Mouse (Mus musculus): ENCODE measurements at regions not wholly inside any gene's neighbourhood (a gene's known extent, or its start where the extent isn't known, plus 50 kb on each side); places are given as distances from the start of the nearest gene placed in this dataset.

DNA sequence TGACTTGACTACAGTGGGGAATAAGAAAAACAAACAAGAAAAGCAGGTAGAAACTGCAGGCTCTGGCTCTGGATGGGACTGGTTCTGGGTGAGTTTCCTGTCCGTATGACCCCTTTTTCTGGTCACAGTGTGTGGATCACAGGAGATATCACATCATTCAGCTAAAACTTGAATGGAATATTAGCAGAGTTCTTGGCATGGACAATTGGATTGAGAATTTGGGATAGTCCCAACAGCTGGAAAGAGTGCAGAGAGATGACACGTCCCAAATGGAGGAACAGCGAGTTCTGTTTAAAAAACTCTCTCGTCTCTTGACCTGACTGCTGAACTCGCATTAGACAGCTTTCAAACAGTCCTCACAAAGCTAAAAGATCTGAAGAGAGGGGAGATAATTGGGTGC is 412.5 kb upstream of the Pmfbp1 start:
- WGBS, result 53% methylated on average over 5 of the region's 5 CpGs
- TF ChIP-seq POLR2A (IDR thresholded peaks at IDR 0.05; ENCODE audit: borderline replicate concordance, extremely low read depth, insufficient read depth, insufficient read length), result no peak

DNA sequence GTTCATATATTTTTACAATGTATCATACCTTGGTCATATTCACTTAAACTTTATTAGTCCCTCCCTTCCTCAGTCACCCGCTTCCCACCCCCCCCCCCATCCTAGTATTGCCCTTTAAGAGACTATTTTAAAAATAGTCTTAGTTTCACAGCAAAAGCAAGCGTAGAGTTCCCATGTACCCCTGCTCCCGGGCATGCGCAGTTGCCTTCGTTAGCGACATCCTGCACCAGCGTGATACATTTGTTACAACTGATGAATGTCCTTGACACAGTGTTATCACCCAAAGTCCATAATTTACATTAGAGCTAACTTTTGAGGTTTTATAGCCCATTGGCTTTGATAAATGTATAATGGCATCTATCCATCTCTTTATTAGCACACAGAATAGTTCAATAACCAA is 408.7 kb upstream of the Pmfbp1 start:
- TF ChIP-seq POLR2A (IDR thresholded peaks at IDR 0.05; ENCODE audit: borderline replicate concordance, extremely low read depth, insufficient read depth, insufficient read length), result no peak
- no peak for ATAC-seq (ENCODE audit: low FRiP score, low read depth)
- Histone ChIP-seq H3K4me1 (ENCODE audit: control insufficient read depth, insufficient read depth, low read length) (no peaks in the 10 kb centered on the region), H3K9me3 (ENCODE audit: control insufficient read depth, low read length) (peaks cover 3% of the 10 kb centered on the region; the same call in 1 of the 2 replicates), H3K27me3 (ENCODE audit: control insufficient read depth, insufficient read depth, low read length) (no peaks in the 10 kb centered on the region), H3K4me3 (replicated peaks; ENCODE audit: low read length) (no peak overlapping the region), H3K36me3 (ENCODE audit: control insufficient read depth, insufficient read depth, low read length) (no peaks in the 10 kb centered on the region), H3K27ac (replicated peaks; ENCODE audit: low read depth, low read length) (no peak overlapping the region), H3K9ac (ENCODE audit: low read depth, low read length, severe bottlenecking) (no peak overlapping the region), H3K4me2 (replicated peaks; ENCODE audit: low read depth, low read length, severe bottlenecking) (no peak overlapping the region)
- no peak for DNase-seq (ENCODE audit: low spot score)
- 84% methylated on average over 7 of the region's 7 CpGs for WGBS

More for the DNA sequence above, 412.5 kb upstream of the Pmfbp1 start:
- DNase-seq (ENCODE audit: low spot score) (no peak), ATAC-seq (ENCODE audit: low FRiP score, low read depth) (no peak)
- Histone ChIP-seq H3K9ac (ENCODE audit: low read depth, low read length, severe bottlenecking) (no peak overlapping the region), H3K27me3 (ENCODE audit: control insufficient read depth, insufficient read depth, low read length) (no peaks in the 10 kb centered on the region), H3K4me2 (replicated peaks; ENCODE audit: low read depth, low read length, severe bottlenecking) (no peak overlapping the region), H3K27ac (replicated peaks; ENCODE audit: low read depth, low read length) (no peak overlapping the region), H3K9me3 (ENCODE audit: control insufficient read depth, low read length) (peaks cover 9% of the 10 kb centered on the region; the same call in 1 of the 2 replicates), H3K4me3 (replicated peaks; ENCODE audit: low read length) (no peak overlapping the region), H3K36me3 (ENCODE audit: control insufficient read depth, insufficient read depth, low read length) (no peaks in the 10 kb centered on the region), H3K4me1 (ENCODE audit: control insufficient read depth, insufficient read depth, low read length) (no peaks in the 10 kb centered on the region)

DNA sequence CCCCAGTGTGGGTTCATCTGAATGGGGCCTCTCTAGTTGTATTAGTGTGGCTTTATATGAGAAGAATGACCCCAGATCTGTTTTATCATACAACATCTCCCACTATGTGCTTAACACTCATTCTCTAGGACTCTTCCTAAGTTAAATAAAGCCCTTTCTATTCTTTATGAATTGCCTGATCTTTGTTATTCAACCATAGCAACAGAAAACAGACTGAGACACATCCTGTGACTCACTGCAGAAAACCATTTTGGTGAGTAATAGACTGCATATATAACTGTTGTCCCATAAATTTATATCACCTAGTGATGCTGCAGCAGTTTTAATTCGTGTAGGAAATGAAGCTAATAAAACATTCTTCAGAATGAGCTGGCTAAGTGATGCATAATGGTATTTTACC is 406.0 kb upstream of the Pmfbp1 start:
- H3K4me1 ChIP-seq (ENCODE audit: control insufficient read depth, insufficient read depth, low read length), result 0 out of 2 replicates have a peak, but pooled peaks cover 4% of the 10 kb centered on the region
- no peaks in the 10 kb centered on the region for H3K27me3 ChIP-seq (ENCODE audit: control insufficient read depth, insufficient read depth, low read length)
- ATAC-seq (ENCODE audit: low FRiP score, low read depth) (no peak), DNase-seq (ENCODE audit: low spot score) (no peak)
- TF ChIP-seq POLR2A (IDR thresholded peaks at IDR 0.05; ENCODE audit: borderline replicate concordance, extremely low read depth, insufficient read depth, insufficient read length), result no peak
- 49% methylated on average over 1 of the region's 1 CpGs for WGBS
- no peak overlapping the region for H3K4me3 ChIP-seq (replicated peaks; ENCODE audit: low read length)
- H3K27ac ChIP-seq (replicated peaks; ENCODE audit: low read depth, low read length), result no peak overlapping the region
- no peak overlapping the region for H3K9ac ChIP-seq (ENCODE audit: low read depth, low read length, severe bottlenecking)
- H3K9me3 ChIP-seq (ENCODE audit: control insufficient read depth, low read length), result no peaks in the 10 kb centered on the region
- H3K4me2 ChIP-seq (replicated peaks; ENCODE audit: low read depth, low read length, severe bottlenecking), result no peak overlapping the region
- no peaks in the 10 kb centered on the region for H3K36me3 ChIP-seq (ENCODE audit: control insufficient read depth, insufficient read depth, low read length)

DNA sequence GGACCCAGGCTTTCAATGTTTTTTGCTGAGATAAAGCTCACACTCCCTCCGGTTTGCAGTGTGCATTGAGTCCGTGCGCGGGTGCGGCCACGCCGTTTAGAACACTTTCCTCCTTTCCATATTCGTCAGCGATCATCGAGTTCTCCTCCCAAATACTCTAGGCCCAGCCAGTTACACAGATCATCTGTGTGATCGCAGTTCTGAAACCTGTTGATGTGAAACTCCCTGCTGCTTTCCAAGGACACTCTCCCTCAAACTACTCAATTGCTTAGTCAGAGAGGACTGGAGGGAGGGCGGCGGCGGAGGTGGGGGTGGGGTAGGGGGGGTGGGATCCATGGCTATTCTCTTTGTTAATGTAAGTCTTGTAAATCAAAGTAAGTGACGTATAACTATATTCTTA is 394.2 kb upstream of the Pmfbp1 start:
- WGBS, result 91% methylated on average over 15 of the region's 15 CpGs
- Histone ChIP-seq H3K4me1 (ENCODE audit: control insufficient read depth, insufficient read depth, low read length) (0 out of 2 replicates have a peak, but pooled peaks cover 4% of the 10 kb centered on the region), H3K9ac (ENCODE audit: low read depth, low read length, severe bottlenecking) (no peak overlapping the region), H3K36me3 (ENCODE audit: control insufficient read depth, insufficient read depth, low read length) (no peaks in the 10 kb centered on the region), H3K4me3 (replicated peaks; ENCODE audit: low read length) (no peak overlapping the region), H3K4me2 (replicated peaks; ENCODE audit: low read depth, low read length, severe bottlenecking) (no peak overlapping the region), H3K27ac (replicated peaks; ENCODE audit: low read depth, low read length) (no peak overlapping the region), H3K9me3 (ENCODE audit: control insufficient read depth, low read length) (no peaks in the 10 kb centered on the region), H3K27me3 (ENCODE audit: control insufficient read depth, insufficient read depth, low read length) (no peaks in the 10 kb centered on the region)
- no peak for TF ChIP-seq POLR2A (IDR thresholded peaks at IDR 0.05; ENCODE audit: borderline replicate concordance, extremely low read depth, insufficient read depth, insufficient read length)
- DNase-seq (ENCODE audit: low spot score) (no peak), ATAC-seq (ENCODE audit: low FRiP score, low read depth) (no peak)

DNA sequence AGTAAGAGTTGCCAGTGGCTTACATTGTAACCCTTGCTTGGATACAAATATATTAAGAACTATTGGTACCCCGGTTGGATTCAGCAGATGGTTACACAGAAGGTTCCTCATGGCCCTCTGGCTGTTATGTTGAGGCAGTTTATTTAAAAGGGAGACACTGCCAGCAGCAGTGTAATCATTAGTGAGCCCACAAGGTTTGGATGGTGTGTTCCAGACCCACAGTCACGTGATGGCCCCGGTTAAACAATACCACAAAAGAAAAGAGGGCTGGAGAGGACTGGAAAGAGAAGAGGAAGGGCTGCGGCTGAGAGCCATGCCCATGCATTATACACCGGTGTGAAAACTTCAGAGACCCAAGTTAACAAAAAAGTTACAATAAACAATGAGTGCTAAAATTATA is 392.4 kb upstream of the Pmfbp1 start:
- no peak overlapping the region for H3K4me3 ChIP-seq (replicated peaks; ENCODE audit: low read length)
- H3K27ac ChIP-seq (replicated peaks; ENCODE audit: low read depth, low read length), result no peak overlapping the region
- WGBS, result 89% methylated on average over 5 of the region's 5 CpGs
- TF ChIP-seq POLR2A (IDR thresholded peaks at IDR 0.05; ENCODE audit: borderline replicate concordance, extremely low read depth, insufficient read depth, insufficient read length), result no peak
- no peaks in the 10 kb centered on the region for H3K9me3 ChIP-seq (ENCODE audit: control insufficient read depth, low read length)
- DNase-seq (ENCODE audit: low spot score) (no peak), ATAC-seq (ENCODE audit: low FRiP score, low read depth) (no peak)
- no peak overlapping the region for H3K9ac ChIP-seq (ENCODE audit: low read depth, low read length, severe bottlenecking)
- H3K4me2 ChIP-seq (replicated peaks; ENCODE audit: low read depth, low read length, severe bottlenecking), result no peak overlapping the region
- no peaks in the 10 kb centered on the region for H3K36me3 ChIP-seq (ENCODE audit: control insufficient read depth, insufficient read depth, low read length)
- H3K27me3 ChIP-seq (ENCODE audit: control insufficient read depth, insufficient read depth, low read length), result no peaks in the 10 kb centered on the region
- H3K4me1 ChIP-seq (ENCODE audit: control insufficient read depth, insufficient read depth, low read length), result peaks cover 18% of the 10 kb centered on the region
